Mouse (Mus musculus): ENCODE data around the gene Urad.

Gene Urad

GRCm38 (mm10) chr5:147322183-147322582 lies at the start of gene Urad:
Gene Urad, minus strand, starts transcription at chr5:147322440.
- DNase-seq, result no peak

GRCm38 (mm10) chr5:147370276-147370675 lies 48.0 kb upstream of the Urad start:
- no peak for DNase-seq

DNA sequence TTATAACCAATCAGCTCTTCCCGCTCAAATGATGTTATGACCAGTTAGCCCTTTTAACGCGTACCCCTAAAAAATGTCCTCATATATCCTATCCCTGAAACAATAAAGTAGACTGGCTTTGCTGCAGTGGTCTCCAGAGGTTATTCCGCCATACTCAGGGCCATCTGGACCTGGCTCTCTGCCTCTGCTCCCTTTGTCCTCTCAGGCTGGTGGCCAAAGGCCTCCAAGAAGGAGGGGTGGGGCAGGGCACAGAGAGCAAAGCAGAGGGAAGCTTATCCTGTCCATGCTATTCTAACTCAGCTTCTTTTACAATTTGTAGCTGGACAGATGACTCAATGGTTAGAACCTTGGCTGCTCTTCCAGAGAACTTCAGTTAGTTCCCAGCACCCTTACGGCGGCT lies 46.0 kb upstream of the Urad start:
- no peak for DNase-seq

- DNase-seq, result no peak
These were observed 43.9 kb upstream of the Urad start for GRCm38 (mm10) chr5:147365995-147366765.

GRCm38 (mm10) chr5:147363054-147363453 lies 40.8 kb upstream of the Urad start:
- DNase-seq, result no peak

- DNase-seq, result no peak
These were observed 36.2 kb upstream of the Urad start for GRCm38 (mm10) chr5:147358481-147358880.

- DNase-seq, result peak; percentile 18
These were observed 35.3 kb upstream of the Urad start for GRCm38 (mm10) chr5:147357536-147357935.

GRCm38 (mm10) chr5:147356260-147357055 lies 34.2 kb upstream of the Urad start:
- no peak for DNase-seq

DNA sequence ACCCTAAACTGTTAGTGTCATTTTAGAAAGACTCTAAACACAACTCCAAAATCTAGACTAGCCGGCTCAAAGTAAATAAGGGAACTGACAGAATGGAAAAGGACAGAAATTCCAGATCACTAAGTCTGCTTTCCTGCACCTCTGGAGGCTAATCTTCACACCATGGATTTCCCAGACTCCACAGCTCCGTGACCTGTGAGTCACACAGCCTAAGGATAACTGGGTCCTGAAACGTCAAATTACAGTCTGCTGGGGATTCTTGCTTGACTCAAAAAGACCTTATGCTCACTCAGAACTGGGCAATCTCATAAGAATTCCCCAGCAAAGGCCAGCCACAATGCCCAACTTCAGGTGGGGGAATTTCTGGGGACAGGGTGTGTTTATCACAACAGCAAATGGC lies 33.5 kb upstream of the Urad start:
- no peak for DNase-seq

DNA sequence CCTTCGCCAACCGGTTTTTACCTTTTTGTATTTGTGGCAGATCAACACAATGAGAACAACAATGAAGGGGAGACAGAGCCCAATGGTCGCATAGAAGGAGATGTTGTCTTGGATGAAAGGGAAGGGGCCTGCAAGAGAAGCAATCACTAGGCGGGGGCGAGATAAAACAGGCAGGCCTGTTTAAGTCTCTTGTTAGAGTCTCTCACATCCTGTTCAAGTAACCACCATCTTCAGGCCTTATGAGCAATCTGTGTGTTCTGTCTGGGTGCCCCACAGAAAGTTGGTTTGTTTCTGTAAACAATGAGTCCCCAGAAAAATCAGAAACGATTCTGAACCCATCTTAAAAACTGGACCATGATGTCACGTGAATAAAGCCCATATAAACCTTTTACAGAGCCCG lies 32.7 kb upstream of the Urad start:
- DNase-seq, result no peak

DNA sequence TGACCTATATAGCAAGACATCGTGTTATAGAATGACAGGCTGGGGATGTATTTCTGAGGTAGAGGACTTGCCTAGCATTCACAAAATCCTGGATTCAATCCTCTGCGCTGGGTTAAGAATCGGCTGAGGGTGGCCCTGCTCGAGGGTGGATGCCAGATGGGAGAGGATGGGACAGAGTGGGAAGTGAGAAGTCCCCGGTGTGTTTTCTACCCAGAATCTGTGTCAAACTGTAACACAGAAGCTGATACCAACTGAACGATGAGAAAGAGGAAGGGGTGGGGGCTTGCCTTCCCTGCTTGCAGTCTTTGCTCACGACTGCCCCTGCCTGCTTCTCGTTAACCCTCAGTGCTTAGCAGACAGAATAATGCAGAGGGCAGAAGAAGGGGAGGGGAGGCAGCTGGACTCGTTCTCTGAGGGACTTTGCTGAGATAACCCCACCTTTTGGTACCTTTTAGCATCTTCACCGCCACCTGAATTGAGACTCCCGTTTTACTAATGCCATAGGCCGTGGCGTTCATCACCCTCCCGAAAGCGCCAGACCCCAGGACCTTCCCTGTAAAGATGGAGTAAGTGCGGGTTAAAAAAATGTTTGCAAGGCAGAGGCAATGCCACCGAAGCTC lies 32.0 kb upstream of the Urad start:
- DNase-seq, result no peak

DNA sequence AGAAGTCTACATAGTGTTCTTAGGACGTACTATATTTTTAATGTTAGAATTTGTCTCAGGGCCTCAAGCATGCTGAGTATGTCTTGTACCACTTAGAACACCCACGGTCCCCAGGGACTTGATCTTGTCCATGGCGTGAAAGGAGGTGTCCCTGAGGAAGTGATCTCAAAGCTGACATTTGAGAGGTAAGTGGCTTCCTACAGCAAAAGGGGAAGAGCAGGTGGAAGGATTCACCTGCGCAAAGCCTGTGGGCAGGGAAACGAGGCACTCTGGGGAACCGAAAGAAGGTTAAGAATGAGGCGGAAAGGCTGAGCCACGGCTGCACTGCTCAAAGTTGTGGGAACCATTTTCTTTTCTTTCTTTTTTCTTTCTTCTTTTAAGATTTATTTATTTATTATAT lies 29.7 kb upstream of the Urad start:
- DNase-seq, result no peak

- DNase-seq, result no peak
These were observed 23.7 kb upstream of the Urad start for GRCm38 (mm10) chr5:147345981-147346380.

DNA sequence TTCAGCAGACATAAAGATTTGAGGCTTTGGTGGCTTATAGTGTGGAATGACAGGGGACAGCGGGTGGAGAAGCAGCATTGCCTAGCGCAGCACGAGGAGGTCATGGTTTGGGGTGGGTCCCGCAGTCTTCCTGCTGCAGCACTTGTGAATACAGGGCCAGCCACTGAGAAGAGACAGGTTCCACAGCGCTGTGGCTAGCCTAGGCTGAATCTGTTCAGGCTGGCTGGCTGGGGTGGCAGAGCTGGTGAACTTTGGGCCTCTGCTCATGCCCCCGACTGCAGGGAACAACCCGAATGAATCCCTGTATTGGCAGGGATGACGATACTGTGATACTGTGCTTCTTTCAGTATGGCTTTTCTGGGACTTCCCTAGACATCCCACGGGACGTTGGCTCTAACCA lies 21.7 kb upstream of the Urad start:
- DNase-seq, result no peak

- no peak for DNase-seq
These were observed 20.7 kb upstream of the Urad start for GRCm38 (mm10) chr5:147342901-147343300.

GRCm38 (mm10) chr5:147340741-147341414 lies 18.6 kb upstream of the Urad start:
- DNase-seq, result no peak

DNA sequence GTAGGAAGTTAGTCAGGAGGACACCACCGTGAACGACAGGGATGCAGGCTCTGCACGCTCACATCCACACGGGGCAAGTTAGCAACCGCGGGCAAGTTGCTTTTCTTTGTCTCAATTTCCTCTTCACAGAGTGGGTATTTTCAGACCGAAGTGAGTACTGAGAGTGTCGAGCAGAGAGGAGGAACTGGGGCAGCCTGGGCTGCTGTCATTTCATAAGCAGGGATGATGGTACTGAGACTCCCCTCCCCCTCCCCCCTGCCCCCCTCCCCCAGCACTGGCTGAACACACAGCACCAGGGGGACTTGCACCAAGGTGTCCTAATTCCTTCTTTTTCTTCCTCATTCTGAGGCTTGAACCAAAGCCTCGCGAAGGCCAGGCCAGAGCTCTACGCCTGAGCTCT lies 17.3 kb upstream of the Urad start:
- DNase-seq, result no peak

DNA sequence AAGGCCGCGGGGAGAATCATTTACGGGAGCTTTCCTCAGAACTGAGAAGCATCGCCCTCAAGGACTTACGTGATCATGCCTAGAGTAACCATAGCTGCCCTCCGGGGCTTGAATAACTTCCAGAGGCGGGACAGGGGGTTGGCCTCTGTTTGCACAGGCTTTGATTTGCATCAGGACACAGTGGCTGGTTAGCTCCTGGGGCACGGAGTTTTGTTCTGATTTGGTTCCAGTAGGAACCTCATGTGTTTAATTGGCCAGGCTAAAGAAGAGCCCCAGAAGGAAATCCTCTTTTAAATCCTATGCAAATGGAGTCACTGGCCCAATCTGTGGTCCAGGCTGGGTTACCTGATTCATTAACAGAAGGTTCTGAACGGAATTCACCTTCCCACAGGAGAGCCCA lies 16.7 kb upstream of the Urad start:
- DNase-seq, result no peak

DNA sequence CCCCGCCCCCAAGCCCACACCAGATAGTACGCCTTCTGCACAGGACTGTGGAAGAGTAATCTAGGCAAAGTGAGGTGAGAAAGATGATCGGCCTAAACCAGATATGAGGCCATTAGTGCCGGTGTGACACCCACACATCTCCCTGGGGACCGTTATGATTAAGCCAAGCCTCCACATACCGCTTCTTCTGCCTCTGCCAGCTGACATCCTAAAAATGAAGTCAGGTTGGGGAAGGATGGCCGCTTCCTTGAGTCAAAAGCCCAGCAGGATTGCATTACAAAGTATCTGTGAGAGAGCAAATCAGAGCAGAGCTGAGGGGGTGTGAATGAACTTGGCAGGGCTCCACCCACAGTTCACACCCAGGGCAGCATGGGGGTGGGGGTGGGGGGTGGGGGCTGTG lies 10.5 kb upstream of the Urad start:
- no peak for DNase-seq

GRCm38 (mm10) chr5:147331547-147331946 lies 9.3 kb upstream of the Urad start:
- DNase-seq, result peak; percentile 49

DNA sequence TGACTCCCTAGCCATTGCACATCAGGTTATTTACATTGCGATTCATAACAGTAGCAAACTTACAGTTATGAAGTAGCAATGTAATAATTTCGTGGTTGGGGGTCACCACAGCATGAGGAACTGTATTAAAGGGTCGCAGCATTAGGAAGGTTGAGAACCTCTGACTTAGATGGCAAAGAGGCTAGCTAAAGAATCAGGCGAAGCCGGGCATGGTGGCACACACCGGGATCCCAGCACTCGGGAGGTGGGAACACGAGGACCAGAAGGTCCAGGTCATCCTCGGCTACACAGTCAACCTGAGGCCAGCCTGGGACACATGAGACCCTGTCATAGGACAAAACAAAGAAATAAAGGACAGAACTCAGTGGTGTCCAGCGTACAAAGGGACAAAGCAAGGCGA lies 7.7 kb upstream of the Urad start:
- DNase-seq, result no peak

GRCm38 (mm10) chr5:147327636-147328035 lies 5.4 kb upstream of the Urad start:
- DNase-seq, result no peak

GRCm38 (mm10) chr5:147325931-147326330 lies 3.7 kb upstream of the Urad start:
- no peak for DNase-seq

Measured in kidney, adult 18-20 months (tissue).